Comparison of ENCODE assay signal across 11 mouse cellular contexts in the genomic region with DNA sequence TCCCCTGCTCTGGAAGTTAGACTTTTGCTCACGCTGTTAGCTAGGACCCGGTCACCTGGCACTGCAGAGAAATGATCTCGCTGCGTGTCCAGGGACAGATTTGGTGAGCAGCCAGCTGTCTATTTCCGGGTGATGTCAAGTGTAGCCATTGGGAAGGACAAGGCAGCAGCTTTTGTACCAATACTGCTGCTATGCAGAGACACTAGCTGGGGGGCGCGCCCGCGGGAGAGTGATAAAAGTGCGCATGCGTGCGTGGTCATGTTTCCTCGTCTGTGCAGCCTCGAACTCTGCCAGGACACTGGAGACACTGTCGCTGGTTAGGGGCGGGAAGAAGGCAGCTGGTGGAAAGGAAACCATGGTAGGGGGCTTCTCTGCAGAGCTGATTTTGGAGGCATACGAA. TPM values are rescaled to one million over a fixed set of nuclear protein-coding genes. Genes with fewer than 3 reads are reported as not detected.
DNase-seq lines count a peak whose midpoint lies in the region; ATAC-seq and TF ChIP-seq lines count a peak whose summit lies in the region.
"Had no signal": no experiment of that assay in that cellular context is flagged by ENCODE, and none has a peak within 500 bp of the region (broad histone marks: within the 10 kb centered on the region; RNA-seq: fewer than 3 reads in every experiment).

No protein-coding gene starts in this region.

- no peak overlapping the region for H3K9ac ChIP-seq in ES-E14 (ENCODE audit: insufficient read depth, low read depth, low read length, poor library complexity, severe bottlenecking)
- H3K9ac ChIP-seq in heart, embryonic 15.5 days = no peak overlapping the region
- H3K9ac ChIP-seq in midbrain, embryonic 15.5 days = no peak overlapping the region
- H3K9ac ChIP-seq: stomach, embryonic 15.5 days had no signal

- H3K27ac ChIP-seq in ES-E14 (ENCODE audit: insufficient read depth, low read depth, low read length, poor library complexity, severe bottlenecking) = no peak overlapping the region
- peak overlapping the region; percentile 50 for H3K27ac ChIP-seq in heart, embryonic 15.5 days
- H3K27ac ChIP-seq in midbrain, embryonic 15.5 days = peak overlapping the region; percentile 49
- H3K27ac ChIP-seq: kidney, postnatal 0 days; stomach, embryonic 15.5 days had no signal

- no peak overlapping the region for H3K4me3 ChIP-seq in ES-E14 (ENCODE audit: insufficient read depth in 1 of 2, low read depth in 1 of 2, low read length in 2 of 2, poor library complexity in 1 of 2, severe bottlenecking in 1 of 2)
- H3K4me3 ChIP-seq in heart, embryonic 15.5 days = no peak overlapping the region
- no peak overlapping the region for H3K4me3 ChIP-seq in midbrain, embryonic 15.5 days
- H3K4me3 ChIP-seq: stomach, embryonic 15.5 days had no signal

- 54% methylated on average over 17 of the region's 17 CpGs for WGBS in heart, embryonic 15.5 days
- 76% methylated on average over 17 of the region's 17 CpGs for WGBS in midbrain, embryonic 15.5 days

- H3K27me3 ChIP-seq in heart, embryonic 15.5 days = no peaks in the 10 kb centered on the region
- H3K27me3 ChIP-seq in midbrain, embryonic 15.5 days (replicated peaks) = no peaks in the 10 kb centered on the region
- H3K27me3 ChIP-seq: Patski; stomach, embryonic 15.5 days had no signal

- peak overlapping the region; percentile 36 for H3K4me2 ChIP-seq in heart, embryonic 15.5 days
- H3K4me2 ChIP-seq in midbrain, embryonic 15.5 days = no peak overlapping the region
- H3K4me2 ChIP-seq: stomach, embryonic 15.5 days had no signal

- ATAC-seq in cerebellum, adult (ENCODE audit: insufficient number of reproducible peaks, low FRiP score, low TSS enrichment) = 0 out of 2 replicates have a peak, but pooled peaks have one; percentile 15
- ATAC-seq in heart, embryonic 15.5 days (replicated peaks; ENCODE audit: insufficient number of reproducible peaks, insufficient read depth, low FRiP score, low read depth) = no peak
- no peak for ATAC-seq in midbrain, embryonic 15.5 days (replicated peaks)
- ATAC-seq in megakaryocyte progenitor cell, adult 5-6 weeks (replicated peaks; ENCODE audit: poor library complexity) = no peak
- ATAC-seq: forebrain, embryonic 16.5 days; Patski had no signal

- in situ Hi-C loops in ES-E14 (cut with MboI; ENCODE audit: low sequenced_read_pairs in 2 of 2, unreplicated experiment in 2 of 2) = no loop called here

- H3K36me3 ChIP-seq in ES-E14 (ENCODE audit: control insufficient read depth, insufficient read depth, low read length, poor library complexity, severe bottlenecking) = no peaks in the 10 kb centered on the region
- peaks cover 14% of the 10 kb centered on the region for H3K36me3 ChIP-seq in heart, embryonic 15.5 days
- no peaks in the 10 kb centered on the region for H3K36me3 ChIP-seq in midbrain, embryonic 15.5 days (replicated peaks)

- no peaks in the 10 kb centered on the region for H3K9me3 ChIP-seq in ES-E14 (ENCODE audit: control insufficient read depth, insufficient read depth, low read depth, low read length)
- H3K9me3 ChIP-seq in heart, embryonic 15.5 days (replicated peaks) = no peaks in the 10 kb centered on the region
- H3K9me3 ChIP-seq in midbrain, embryonic 15.5 days = no peaks in the 10 kb centered on the region
- H3K9me3 ChIP-seq: stomach, embryonic 15.5 days had no signal

- peak; percentile 51 for DNase-seq in ES-E14 (ENCODE audit: low read depth, low spot score)
- no peak for DNase-seq in spleen, adult 12 weeks (ENCODE audit: low spot score)
- DNase-seq in gastrocnemius, postnatal 25 days = no peak

- peaks cover 2 to 13% of the 10 kb centered on the region in 2 experiments; a peak in 2 of 4 replicates for H3K4me1 ChIP-seq in ES-E14 (ENCODE audit: control insufficient read depth in 2 of 2, insufficient read depth in 2 of 2, low read length in 2 of 2, poor library complexity in 1 of 2)
- H3K4me1 ChIP-seq in heart, embryonic 15.5 days (replicated peaks) = peaks cover 12% of the 10 kb centered on the region
- H3K4me1 ChIP-seq in midbrain, embryonic 15.5 days = peaks cover 8% of the 10 kb centered on the region
- H3K4me1 ChIP-seq: stomach, embryonic 15.5 days had no signal

TF ChIP-seq in ES-E14, 5 proteins besides CTCF, POLR2A, EP300 and RAD21:
- TF ChIP-seq ZC3H11A (IDR thresholded peaks at IDR 0.05; ENCODE audit: borderline replicate concordance, low read depth, low read length) (no peak), ZNF384 (IDR thresholded peaks at IDR 0.05; ENCODE audit: low read depth, low read length) (no peak), MAFK (IDR thresholded peaks at IDR 0.05; ENCODE audit: insufficient read depth, low read depth, low read length) (no peak), CHD2 (IDR thresholded peaks at IDR 0.05; ENCODE audit: low read depth, low read length) (no peak), HCFC1 (IDR thresholded peaks at IDR 0.05; ENCODE audit: borderline replicate concordance, insufficient read depth, low read length) (no peak)

RNA-seq across cellular contexts. Expression of a gene that starts 20.1 kb away (rescaled TPM):
- 15.8 and 18.4 TPM in 2 replicates for total RNA-seq in ES-E14 (2012; rRNA removed)
- 10.3 and 10.6 TPM in 2 replicates for polyA plus RNA-seq in heart, embryonic 15.5 days (2015; fragmentation: Nextera tagmentation; extraction: Ambion mirVana)
- 7.7 and 8.0 TPM in 2 replicates for polyA plus RNA-seq in midbrain, embryonic 15.5 days (2015; fragmentation: Nextera tagmentation; extraction: Ambion mirVana)
- total RNA-seq in gastrocnemius, postnatal 25 days (2021) = 1 to 10 TPM; 3.2 TPM
- 14.0 and 21.2 TPM in 2 replicates for total RNA-seq in megakaryocyte progenitor cell, adult 5-6 weeks (2015)
- 14.5 and 16.2 TPM in 2 replicates for total RNA-seq in megakaryocyte progenitor cell, adult 5-6 weeks (2017)

RNA-seq across cellular contexts. Expression of a gene that starts 32.5 kb away (rescaled TPM):
- total RNA-seq in ES-E14 (2012; rRNA removed) = 4.2 and 7.3 TPM in 2 replicates
- 2.3 and 2.9 TPM in 2 replicates for polyA plus RNA-seq in heart, embryonic 15.5 days (2015; fragmentation: Nextera tagmentation; extraction: Ambion mirVana)
- polyA plus RNA-seq in midbrain, embryonic 15.5 days (2015; fragmentation: Nextera tagmentation; extraction: Ambion mirVana) = 0.59 and 0.62 TPM in 2 replicates
- 10 to 100 TPM; 25.5 to 29.2 TPM for total RNA-seq in gastrocnemius, postnatal 25 days (2021)
- not detected in 2 replicates for total RNA-seq in megakaryocyte progenitor cell, adult 5-6 weeks (2015)
- not detected in 2 replicates for total RNA-seq in megakaryocyte progenitor cell, adult 5-6 weeks (2017)

RNA-seq across cellular contexts. Expression of a gene that starts 51.9 kb away (rescaled TPM):
- 322 and 361 TPM in 2 replicates for total RNA-seq in ES-E14 (2012; rRNA removed)
- polyA plus RNA-seq in heart, embryonic 15.5 days (2015; fragmentation: Nextera tagmentation; extraction: Ambion mirVana) = 947 and 956 TPM in 2 replicates
- polyA plus RNA-seq in midbrain, embryonic 15.5 days (2015; fragmentation: Nextera tagmentation; extraction: Ambion mirVana) = 7,501 and 7,674 TPM in 2 replicates
- 10 to 100 TPM in 1 of 2 experiments, 1 to 10 TPM in 1; 6.9 to 10.6 TPM for total RNA-seq in gastrocnemius, postnatal 25 days (2021)
- 794 and 868 TPM in 2 replicates for total RNA-seq in megakaryocyte progenitor cell, adult 5-6 weeks (2015)
- 1,207 and 1,242 TPM in 2 replicates for total RNA-seq in megakaryocyte progenitor cell, adult 5-6 weeks (2017)

Comparison
In these comparisons a context has a peak if more than half of its experiments do, and no peak if none do; other contexts are left out.
1. RNA of a gene that starts 51.9 kb away (total RNA-seq): 794 to 1,242 TPM in megakaryocyte progenitor cell, adult 5-6 weeks and 322 to 361 TPM in ES-E14; 6.9 to 10.6 TPM in gastrocnemius, postnatal 25 days; every median in the first group is over 10 times any median in the second.